18 mouse cellular contexts compared by ENCODE assay signal in genomic region chr12:30177529-30177928, GRCm38 (mm10). TPM values are rescaled to one million over a fixed set of nuclear protein-coding genes. Genes with fewer than 3 reads are reported as not detected.
"Had no signal": no experiment of that assay in that cellular context is flagged by ENCODE, and none has a peak within 500 bp of the region (broad histone marks: within the 10 kb centered on the region; RNA-seq: fewer than 3 reads in every experiment).

No protein-coding gene starts in this region.

- H3K27me3 ChIP-seq: lung, embryonic 15.5 days; megakaryocyte, embryonic 14.5 days; midbrain, embryonic 13.5 days; midbrain, embryonic 15.5 days; neural tube, embryonic 12.5 days; stomach, embryonic 15.5 days had no signal

- H3K36me3 ChIP-seq: lung, embryonic 15.5 days; midbrain, embryonic 13.5 days; midbrain, embryonic 15.5 days; neural tube, embryonic 12.5 days; stomach, embryonic 15.5 days had no signal

- H3K9me3 ChIP-seq: lung, embryonic 15.5 days; midbrain, embryonic 13.5 days; midbrain, embryonic 15.5 days; neural tube, embryonic 12.5 days; stomach, embryonic 15.5 days had no signal

- DNase-seq: liver, postnatal 0 days; lung, adult 2 months; lung, postnatal 14 days; lung, postnatal 36 days; right cerebral cortex, postnatal 14 days; thymus, adult 2 months; thymus, postnatal 25 days; thymus, postnatal 4 days had no signal

- H3K9ac ChIP-seq: liver, postnatal 0 days; lung, embryonic 15.5 days; midbrain, embryonic 13.5 days; midbrain, embryonic 15.5 days; neural tube, embryonic 12.5 days; stomach, embryonic 15.5 days had no signal

- H3K4me1 ChIP-seq: lung, embryonic 15.5 days; megakaryocyte, embryonic 14.5 days; midbrain, embryonic 13.5 days; midbrain, embryonic 15.5 days; neural tube, embryonic 12.5 days; stomach, embryonic 15.5 days had no signal

- H3K27ac ChIP-seq: lung, embryonic 15.5 days; macrophage; midbrain, embryonic 13.5 days; midbrain, embryonic 15.5 days; neural tube, embryonic 12.5 days; stomach, embryonic 15.5 days; stomach, postnatal 0 days had no signal

- H3K4me3 ChIP-seq: lung, embryonic 15.5 days; megakaryocyte, embryonic 14.5 days; midbrain, embryonic 13.5 days; midbrain, embryonic 15.5 days; neural tube, embryonic 12.5 days; stomach, embryonic 15.5 days had no signal

- H3K4me2 ChIP-seq: lung, embryonic 15.5 days; midbrain, embryonic 11.5 days; midbrain, embryonic 13.5 days; midbrain, embryonic 15.5 days; neural tube, embryonic 12.5 days; stomach, embryonic 15.5 days had no signal

- ATAC-seq: liver, postnatal 0 days; midbrain, embryonic 13.5 days; midbrain, embryonic 15.5 days had no signal

RNA-seq across cellular contexts. Expression of gene Tpo, which starts 45.1 kb away (rescaled TPM):
- polyA plus RNA-seq: liver, postnatal 0 days; lung, adult 2 months; lung, embryonic 15.5 days; macrophage; midbrain, embryonic 11.5 days; neural tube, embryonic 12.5 days; spleen, adult 2 months; stomach, embryonic 15.5 days; stomach, postnatal 0 days had no signal
